Mouse (Mus musculus) left cerebral cortex, postnatal 4 days (tissue): ENCODE measurements at regions not wholly inside any gene's neighbourhood (a gene's known extent, or its start where the extent isn't known, plus 50 kb on each side); places are given as distances from the start of the nearest gene placed in this dataset.
A peak's percentile ranks its signal among the peaks of the same experiment; 100 is the strongest.

Source experiments
- DNase-seq: peaks from one replicate; pipeline ENCODE4 v3.0.0-alpha.2; 2022
- intact Hi-C: fragments of 180-260 bp; cut with DNase I; formaldehyde crosslinking; loops from one replicate; pipeline ENCODE4 v1.15.1; 2025

DNA sequence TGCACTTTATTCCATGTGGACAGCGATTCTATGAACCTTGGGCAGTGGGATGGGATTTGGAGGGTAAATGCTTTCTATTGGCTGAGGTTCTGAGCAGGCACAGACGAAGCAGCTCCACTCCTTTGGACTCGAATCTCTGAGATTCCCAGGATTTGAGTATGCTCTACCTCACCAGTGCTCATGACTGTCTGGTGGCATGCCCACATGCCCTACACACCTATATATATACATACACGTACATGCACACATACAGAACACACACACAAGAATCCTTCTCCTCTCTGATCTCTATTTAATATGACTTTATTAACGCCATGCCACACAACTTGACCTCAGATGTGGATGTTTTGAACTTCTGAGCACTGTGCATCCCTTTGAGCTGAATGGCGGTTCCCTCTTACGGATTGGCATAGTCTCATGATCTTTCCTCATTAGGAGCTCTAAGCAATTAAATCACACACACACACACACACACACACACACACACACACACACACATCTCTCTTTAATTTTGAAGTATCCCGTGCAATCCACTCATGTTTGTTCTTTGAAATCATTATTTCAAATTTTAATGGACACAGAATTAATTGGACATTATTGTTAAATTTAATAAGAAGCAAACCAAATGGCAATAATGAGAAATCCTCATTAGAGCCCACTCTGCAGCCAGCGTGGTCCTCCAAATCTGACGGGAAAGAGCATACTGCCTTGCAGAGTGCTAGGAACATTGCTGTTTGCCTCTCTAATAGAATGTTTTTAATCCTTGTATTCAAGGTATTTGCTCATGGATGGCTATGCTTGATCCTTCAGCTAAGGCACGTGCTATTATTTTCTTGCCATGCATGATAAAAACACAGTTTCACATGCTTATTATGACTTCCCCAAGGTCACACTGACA, 205.1 kb upstream of the Kirrel3 start:
- intact Hi-C loops, result no loop called here
- DNase-seq, result no peak

DNA sequence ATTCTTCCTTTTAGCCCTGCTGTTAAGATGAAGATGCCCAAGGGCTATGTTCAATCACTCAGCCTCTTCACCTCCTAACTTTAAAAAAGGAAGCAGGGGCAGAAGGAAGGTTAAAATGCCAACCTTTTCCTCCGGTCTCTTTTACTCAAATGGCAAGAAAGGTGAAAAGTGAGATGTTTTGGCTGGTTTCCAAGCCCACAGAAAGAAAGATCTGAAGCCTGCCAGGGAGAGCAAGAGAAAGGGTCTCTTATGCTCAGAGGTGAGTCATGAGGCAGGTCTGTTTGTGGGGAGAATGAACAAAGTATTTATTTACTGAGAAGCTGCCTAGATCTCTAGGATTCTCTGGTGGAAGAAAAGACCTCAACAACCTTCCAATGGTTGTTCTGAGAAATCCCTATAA, 162.1 kb upstream of the Kirrel3 start:
- DNase-seq, result no peak
- intact Hi-C loops, result no loop called here

DNA sequence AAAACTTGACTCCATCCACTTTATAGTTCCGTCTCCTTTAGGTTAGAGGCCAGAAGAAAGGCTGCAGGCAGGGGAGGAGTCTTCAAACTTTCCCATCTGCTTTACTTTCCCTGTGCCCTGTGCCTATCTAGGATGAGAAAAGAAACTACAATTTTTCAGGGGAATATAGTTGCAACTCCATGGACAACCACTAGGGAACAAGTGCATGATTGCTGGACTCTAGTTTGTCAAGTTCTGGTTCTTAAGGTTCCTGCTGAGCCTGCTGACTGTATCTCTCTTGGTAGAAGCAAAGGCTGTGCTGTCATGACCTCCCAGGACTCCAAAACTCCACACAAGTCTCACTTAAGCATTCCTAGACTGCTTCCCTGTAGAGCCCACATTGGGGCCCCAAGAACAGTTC, 157.0 kb upstream of the Kirrel3 start:
- intact Hi-C loops, result no loop called here
- DNase-seq, result no peak

DNA sequence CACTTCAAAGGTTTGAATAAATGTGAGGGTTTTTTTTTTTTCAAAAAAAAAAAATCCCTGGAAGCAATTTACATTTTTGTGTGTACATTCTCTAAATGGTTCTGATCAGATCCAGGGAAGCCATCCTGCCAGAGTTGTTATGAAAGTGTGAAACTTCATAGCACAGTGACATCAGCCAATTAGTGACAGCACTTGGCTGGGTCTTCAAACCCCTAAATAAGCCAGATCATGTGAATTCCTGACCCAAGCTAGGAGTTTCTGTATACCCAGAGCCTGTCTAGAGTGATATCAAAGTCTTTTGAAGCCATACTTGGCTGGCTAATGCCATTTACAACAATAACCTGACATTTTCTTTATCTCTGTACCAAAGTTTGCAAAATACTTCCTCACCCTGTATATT, 151.6 kb upstream of the Kirrel3 start:
- intact Hi-C loops, result no loop called here
- DNase-seq, result no peak

DNA sequence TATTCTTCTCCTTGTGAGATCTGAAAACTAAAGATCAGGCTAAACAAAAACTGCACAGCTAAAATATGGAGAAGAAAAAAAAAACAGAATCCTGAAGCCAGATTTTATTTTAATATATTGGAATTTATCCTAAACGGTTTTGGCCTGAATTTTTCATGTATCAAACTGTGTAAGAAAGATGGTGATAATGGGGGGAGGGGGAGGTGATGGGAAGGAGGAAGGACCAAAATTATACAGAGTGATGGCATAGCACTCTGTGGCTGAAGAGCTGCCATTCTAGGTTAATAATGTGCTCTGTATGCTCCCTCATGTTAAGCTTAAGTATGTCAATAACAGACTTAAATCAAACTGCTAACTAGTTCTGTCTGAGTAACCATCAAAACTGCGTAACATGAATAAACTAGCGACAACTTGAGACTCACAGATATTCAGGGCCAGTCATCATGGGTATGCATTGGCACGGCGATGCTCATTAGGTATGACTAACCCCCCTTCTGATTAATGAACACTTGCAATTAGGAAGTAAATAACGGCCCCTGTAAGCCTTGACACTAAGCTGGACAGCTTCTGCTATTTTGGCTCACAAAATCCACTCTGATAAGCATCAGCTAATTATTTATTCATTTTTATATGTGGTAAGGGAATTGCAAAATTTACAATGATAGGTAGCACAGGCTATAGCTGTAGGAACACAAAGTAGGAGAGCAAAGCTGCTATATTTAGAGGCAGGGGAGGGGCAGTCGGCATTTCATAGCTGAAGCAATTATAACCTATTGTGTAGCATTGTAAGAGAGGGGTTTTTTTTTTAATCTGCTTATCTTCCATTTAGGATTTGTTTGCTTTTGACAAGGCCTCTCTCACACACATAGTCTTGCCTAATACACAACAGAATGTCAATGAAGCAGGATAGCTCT, 150.9 kb upstream of the Kirrel3 start:
- no peak for DNase-seq
- intact Hi-C loops, result no loop called here

DNA sequence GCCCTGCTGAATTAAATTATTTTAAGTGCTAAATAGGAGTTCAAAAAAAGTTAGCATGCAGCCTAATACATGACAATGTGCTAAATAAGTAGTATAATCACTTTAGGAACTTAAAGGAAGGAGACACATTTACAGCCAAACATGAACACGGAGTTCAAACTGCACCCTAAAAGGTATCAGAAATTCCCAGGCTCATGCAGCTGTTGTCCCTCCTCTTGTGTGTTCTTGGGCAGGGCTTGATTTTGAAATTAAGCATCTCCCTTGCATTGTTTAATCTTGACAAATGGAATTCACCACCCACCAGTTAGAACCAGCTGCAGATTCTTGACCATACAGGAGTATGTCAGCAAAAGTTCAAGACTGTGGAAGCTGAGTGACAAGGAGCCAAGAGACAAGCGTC, 137.3 kb upstream of the Kirrel3 start:
- intact Hi-C loops, result no loop called here
- DNase-seq, result no peak

DNA sequence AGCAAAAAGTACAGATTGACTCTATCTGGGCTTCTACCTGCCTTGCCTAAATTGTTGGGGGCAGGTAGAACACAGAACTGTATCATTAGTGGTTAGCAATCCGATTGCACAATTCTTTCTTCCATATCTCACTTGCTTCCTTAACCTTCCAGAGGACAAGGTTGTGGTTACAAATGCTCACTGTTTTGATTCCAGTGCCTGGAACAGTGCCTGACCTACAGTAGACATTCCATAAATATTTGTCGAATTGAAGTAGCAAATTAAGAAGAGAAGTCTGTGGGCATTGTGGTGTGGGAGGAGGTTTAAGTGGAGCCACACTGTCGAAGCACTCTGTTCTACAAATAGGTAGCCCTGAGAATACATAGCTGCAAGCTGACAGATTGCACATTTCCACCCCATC, 135.7 kb upstream of the Kirrel3 start:
- intact Hi-C loops, result no loop called here
- DNase-seq, result no peak

DNA sequence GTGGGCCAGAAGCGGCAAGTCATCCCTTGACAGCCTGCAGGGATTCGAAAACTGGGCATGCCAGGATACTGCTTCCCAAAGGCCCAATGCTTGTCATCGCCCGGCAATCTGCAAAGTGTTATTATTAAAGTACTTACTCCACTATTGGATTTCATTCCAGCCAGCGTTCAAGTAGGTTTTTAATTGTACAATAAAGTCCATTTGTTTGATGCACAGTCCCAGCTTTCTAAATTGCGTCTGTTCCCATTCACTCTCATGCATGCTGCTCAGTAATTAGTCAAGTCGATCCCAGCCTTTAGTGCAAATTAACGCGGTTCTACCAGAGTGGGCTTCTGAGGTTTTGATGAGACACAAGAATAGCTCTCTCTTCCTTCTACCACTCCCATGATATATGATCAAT, 131.9 kb upstream of the Kirrel3 start:
- no peak for DNase-seq

DNA sequence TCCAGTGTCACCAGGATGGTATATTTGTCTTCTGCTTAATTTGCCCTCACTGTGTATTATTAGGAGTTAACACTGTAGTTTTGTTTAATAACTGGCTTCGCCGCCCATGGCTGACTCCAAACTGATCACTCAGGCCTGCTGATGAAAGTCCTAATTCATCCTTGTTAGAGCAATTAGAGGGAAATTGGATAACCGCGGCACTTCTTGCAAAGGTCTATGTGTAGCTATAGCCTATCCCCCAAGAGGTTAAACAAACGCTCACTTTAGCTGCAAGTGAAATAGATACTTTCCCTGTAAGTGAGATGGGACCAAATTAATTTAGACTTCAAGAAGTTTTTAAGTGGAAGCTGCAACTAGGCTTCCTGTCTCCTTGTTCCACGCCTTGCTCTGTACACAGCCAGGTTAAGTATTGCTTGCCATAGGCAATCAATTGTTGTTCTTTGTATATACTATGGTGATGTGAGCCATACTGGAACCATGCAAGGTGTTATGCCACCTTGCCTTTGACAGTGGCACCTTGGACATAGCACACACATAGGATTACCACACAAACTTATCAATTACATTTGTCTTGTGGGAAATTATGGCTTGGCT, 130.9 kb upstream of the Kirrel3 start:
- no peak for DNase-seq
- intact Hi-C loops, result no loop called here

More for the DNA sequence above, 131.9 kb upstream of the Kirrel3 start:
- intact Hi-C loops, result no loop called here

DNA sequence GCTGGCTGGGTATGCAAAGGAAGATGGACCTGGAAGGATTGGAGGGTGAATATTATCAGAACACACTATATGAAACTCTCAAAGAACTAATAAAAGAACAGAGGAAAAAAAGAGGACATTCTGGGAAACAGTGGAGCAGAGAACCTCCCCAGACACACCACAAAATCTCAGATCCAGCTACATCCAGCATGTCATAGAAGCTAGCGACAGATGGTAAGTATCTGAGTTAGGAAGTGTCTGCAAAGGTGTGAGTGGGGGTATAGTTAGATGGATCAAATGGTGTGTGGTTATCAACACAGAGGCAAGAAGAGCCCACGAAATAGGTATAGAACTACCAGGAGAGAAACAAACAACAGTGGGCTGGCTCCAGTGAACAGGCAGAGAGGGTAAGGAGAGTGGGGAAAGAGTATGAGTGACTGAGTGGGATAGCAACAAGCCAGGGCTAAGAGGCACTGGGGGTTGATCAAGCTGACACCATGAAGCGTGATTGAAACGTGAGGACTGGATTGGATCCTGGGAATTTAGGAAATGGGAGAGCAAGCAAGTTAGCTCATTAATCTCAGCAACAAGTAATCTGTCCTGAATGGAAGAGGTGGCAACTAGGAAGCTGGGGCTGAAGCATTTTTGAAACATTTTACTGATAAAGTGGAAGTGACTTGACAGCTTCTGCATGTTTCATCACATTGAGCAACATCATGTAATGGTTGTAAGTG, 114.9 kb upstream of the Kirrel3 start:
- no peak for DNase-seq
- intact Hi-C loops, result no loop called here

DNA sequence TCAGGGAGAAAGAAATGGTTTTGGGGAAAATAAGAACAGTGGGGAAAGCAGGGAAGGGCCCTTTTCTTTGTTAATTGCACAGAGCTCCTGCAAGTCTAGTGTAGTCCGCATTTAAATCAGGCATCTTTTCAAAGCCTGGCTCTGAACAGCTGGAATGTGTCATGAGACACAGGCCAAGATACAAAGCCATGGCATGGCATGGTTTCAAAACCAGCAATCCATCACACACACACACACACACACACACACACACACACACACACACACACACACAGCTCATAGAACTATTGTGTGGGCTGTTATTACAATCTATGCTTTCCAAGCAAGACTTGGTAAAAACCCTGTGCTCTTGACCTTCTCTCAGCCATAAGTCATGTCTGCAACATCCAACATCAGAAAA, 110.5 kb upstream of the Kirrel3 start:
- intact Hi-C loops, result no loop called here
- no peak for DNase-seq

DNA sequence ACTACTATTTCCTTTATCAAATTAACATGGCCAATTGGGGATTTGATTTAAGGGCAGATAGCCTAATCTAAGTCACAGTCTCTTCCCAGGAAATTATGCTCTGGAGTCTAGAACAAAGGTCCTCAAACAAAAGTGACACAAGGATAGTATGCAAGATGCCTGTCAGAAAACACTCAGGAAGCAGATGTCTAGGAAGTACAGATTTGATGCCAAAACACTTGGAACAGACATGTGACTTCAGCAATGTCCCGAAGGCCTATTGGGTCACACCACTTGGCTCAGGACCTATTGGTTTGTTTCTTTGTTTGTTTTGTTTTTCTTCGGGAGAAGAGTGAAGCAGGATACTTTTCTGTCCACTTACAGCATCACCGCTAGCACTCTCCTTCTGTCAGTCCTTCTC, 105.7 kb upstream of the Kirrel3 start:
- no peak for DNase-seq
- intact Hi-C loops, result no loop called here

DNA sequence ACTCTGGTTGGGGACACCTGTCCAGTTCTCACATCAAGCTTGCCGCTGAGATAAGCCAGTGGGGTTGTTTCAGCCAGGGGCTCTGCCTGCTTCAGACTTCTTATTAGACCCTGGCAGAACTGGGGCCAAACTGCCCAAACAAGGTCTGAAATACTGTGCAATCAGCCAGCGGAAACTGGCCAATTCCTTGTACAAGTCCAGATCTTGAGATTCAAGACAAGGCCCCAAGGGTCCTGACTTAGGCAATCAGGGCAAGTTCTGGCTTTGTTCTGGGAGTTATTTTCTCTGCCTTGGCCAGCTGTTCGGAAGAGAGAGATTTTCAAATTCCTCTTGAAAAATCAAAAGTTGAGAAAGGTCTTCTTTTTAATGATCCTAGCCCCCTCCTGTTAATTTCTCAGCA, 104.1 kb upstream of the Kirrel3 start:
- DNase-seq, result no peak
- intact Hi-C loops, result no loop called here

DNA sequence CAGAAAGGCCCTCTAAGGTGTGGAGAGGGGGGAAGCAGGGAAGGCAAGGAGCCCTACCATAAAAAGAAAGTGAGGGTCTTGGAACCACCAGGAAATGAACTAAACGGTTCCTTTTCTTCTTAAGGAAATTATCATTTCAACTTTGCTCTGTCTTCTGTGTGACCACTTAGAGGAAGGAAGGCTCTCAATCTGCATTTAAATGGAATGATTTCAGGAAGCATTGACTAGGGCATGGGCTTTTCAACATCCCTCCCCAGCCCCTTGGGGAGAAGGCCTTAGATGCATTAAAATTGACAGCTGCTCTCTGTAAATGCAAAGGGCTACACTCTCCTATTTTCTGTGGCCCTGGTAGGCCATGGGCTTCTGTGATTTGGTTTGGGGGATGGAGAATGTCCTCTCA, 103.5 kb upstream of the Kirrel3 start:
- intact Hi-C loops, result no loop called here
- no peak for DNase-seq

DNA sequence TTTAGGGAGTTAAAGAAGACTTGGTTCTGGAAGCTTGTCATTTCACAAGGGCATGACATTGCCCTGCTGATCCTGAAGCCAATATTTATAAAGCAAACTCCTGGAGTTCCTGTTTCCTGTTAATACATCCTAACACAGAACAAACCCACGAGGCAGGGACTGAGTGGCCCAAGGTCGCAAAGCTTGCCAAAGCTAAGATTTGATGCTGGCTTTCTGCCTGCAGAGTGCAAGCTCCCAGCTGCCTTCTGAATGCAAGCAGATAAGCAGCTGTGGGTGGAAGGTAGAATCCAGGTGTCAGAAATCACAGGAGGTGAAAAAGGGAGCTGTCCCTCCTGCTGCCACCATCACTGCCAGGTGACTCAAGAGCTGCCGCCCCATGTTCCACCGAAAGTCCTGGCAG, 99.6 kb upstream of the Kirrel3 start:
- no peak for DNase-seq
- intact Hi-C loops, result no loop called here

DNA sequence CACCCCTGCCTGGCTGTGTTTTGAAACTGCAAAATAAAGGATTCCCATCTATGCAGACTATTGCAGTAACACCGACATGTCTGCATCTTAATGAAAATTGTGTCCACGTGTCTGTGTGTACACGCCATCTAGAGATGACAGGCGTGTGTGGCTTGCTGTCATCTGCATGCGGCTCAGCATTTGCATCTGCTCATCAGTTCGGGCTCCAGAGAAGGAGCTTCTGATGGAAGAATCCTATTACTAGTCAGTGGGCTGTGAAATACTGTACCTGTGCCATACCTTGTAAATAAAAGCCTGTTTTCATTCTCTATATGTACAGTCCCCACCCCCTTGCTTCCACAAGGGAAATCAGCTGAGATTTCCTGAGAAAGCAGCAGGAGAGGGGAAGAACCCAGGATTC, 92.7 kb upstream of the Kirrel3 start:
- intact Hi-C loops, result no loop called here
- no peak for DNase-seq

DNA sequence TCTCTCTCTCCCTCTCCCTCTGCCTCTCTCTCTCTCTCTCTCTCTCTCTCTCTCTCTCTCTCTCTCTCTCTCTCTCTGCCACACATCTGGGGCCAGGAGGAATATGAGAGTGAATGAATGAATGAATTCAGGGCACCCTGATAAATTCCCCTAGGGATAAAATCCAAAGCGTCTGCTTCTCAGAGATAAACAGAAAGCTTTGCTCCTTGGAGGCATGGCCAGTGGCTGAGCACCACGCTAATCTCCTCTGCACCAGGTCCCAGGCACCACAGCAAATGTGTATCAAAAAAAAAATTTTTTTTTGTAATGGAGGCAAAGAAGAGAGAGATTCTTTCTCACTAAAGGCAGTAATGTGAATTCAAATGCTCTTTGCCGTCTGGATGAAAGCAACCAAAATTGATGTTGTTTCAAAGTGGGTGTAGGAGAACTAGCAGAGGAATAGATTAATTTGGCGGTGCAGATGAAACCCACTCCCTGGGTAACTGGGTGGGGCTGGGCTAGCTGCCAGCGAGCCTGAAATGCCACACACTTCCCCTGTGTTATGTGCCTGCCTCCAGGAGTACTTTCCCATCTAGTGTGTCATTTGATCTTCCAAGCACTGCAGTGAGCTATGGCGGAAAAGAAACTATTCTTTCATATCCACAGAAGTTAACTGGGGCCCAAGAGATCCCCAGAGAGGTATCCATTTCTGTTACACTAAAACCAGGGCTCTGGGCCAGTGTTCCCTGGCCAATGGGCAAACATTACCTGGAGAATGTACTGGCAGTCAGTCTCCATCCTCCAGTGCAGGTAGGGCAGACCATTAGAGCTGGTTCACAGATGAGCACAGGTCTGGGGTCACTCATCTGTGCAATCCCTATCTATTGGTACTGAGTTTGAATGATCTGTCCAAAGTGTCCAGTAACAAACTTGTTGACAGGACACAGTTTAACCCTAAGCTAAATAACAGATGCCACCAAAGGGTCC, 89.6 kb upstream of the Kirrel3 start:
- intact Hi-C loops, result no loop called here
- DNase-seq, result peak; percentile 9

DNA sequence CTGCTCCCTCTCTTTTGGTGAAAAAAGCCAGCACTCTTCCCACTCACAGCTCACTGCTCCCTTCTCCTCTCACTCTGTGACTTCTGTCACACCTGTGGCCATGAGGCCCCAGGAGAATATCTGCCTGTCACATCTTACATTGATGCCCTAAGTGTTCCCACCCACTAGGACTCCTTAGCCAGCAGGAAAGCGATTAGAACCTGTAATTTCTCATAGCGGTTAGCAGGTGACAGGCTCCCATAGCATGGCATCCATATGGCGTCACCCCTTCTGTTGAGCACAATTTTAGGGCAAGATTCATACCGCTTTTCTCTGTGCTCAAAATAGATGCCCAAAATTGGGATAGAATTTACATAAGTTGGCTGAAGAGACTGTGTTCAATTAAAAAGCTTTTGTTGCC, 74.0 kb upstream of the Kirrel3 start:
- no peak for DNase-seq
- intact Hi-C loops, result no loop called here

DNA sequence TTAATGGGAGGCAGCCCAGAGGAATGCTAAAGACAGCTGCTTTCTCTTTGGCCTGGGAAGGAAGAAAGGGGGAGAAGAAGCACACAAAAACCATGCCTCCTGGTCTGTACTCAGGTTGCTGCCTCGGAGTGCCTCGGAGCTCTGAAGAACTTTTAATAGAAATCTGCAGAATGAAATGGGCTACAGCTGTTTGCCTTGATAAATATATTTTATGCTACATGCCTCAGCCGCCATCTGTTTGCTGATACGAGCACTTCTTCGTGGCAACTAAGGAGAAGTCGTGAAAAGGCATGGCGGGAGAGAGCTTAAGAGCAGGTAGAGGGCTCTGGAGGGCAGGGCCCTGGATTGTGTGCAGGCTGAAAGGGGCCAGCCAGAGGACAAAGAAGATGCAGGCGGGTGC, 69.5 kb upstream of the Kirrel3 start:
- no peak for DNase-seq
- intact Hi-C loops, result no loop called here

DNA sequence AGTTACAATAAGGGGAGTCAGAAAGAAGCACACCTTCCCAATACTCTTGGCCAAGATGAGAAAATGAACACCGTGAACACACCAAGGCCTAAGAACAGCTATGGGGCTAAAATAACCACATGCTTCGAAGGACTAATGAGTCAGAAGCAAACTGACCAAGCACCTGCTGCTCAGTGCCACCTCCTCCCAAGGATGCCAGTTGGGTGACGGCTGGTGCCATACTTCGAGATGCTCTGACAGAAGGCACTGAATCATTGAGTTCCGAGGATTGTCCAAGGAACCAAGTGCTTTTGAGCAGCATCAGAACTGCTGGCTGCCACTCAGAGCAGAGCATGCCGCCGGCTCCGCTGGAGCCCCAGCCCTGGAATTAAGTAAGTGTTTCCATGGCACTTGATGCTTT, 67.6 kb upstream of the Kirrel3 start:
- intact Hi-C loops, result no loop called here
- no peak for DNase-seq
